Mouse (Mus musculus) urinary bladder, postnatal 25 days (tissue): Measurements from ENCODE around the gene Susd3.

ENCODE experiments used
- DNase-seq: peaks from one replicate; pipeline ENCODE4 v3.0.0; 2022; ENCODE audit warnings: low spot score

The Susd3 gene

DNA sequence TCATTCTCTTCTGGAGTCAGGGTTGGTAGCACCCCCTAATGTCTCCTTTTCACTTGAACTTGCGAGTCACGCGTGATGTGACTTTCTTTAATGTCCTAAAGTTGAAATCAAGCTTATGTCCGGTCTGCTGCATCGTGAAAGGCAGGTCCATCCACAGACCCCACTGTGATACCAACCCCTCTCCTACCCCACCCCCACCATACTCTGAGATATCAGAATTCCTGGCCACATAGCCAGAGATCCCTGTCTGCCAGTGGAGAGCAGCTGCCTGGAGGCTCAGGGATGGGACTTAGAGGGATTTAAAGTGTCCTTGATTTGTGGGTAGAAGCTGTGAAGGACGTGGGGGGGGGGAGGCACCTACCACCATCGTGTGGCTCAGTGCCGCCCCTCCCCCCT lies at the start of gene Susd3:
Gene Susd3, minus strand, starts transcription at position 240 of the 396 bp plus-strand sequence.
- no peak for DNase-seq

DNA sequence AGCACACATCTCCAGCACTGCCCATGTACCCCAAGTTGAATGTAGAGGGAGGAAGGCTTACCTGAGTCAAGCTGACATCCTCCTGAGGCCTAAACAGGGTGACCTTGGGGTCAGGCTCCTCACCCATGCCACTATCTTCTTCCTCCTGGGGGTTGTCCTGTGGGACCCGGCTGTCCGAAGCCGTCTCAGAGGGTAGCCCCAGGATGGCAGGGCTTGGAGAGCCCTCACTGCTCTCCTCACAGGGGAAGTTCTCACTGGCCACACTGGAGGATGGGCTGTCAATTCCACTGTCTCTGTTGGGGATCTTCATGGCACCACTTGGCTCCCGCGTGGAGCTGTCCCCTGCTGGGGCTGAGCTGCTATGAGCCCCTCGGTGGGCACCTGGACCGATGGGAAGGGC lies 47.8 kb upstream of the Susd3 start:
- no peak for DNase-seq

DNA sequence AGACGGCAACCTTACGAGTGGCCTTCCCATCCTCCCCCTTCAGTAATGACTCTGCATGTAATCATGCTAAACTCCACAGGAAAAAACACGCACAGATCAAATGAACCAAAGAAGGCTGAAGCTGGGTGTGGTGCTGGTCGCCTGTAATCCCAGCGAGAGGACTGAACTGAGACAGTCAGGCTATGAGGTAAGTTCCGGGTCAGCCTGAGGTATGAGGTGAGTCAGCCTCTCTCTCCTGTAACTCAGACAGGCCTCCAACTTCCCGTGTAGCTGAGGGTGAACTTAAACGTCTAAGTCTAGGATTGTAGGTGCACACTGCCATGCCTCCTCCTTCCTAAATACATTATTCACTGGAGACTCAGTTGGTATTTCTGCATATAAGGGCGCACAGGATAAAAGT lies 45.6 kb upstream of the Susd3 start:
- DNase-seq: no peak

DNA sequence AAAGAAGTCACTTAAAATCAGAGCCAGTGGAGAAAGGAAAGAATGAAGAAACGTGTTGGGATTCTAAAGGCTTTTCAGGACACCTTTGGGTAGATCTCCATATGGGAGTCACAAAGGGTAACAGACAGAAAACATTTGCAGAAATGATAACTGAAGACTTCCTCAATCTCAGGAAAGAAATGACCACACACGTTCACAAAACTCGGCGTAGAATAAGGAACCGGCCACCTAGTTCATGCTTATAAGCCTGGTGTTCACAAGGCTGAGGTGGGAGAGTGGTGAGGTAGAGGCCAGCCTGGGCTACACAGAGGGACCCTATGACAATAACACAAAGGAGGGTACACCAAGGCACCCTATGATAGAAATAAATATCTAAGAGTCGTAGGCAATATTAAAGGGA lies 43.4 kb upstream of the Susd3 start:
- DNase-seq: no peak

DNA sequence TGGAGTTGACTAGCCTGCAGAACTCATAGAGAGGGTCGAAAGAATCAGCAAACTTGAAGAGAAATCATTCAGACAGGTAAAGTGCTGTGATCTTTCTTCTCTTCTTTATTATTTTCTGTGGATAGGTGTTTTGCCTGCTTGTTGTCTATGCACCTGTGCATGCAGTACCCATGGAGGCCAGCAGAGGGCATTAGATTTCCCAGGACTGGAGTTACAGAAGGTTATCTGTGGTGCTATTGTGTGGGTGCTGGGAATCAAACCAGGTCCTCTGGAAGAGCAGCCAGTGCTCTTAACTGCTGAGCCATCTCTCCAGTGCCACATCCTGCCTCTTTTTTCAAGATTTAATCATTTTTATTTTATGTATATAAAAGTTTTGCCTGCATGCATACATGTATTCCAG lies 42.9 kb upstream of the Susd3 start:
- DNase-seq: no peak

DNA sequence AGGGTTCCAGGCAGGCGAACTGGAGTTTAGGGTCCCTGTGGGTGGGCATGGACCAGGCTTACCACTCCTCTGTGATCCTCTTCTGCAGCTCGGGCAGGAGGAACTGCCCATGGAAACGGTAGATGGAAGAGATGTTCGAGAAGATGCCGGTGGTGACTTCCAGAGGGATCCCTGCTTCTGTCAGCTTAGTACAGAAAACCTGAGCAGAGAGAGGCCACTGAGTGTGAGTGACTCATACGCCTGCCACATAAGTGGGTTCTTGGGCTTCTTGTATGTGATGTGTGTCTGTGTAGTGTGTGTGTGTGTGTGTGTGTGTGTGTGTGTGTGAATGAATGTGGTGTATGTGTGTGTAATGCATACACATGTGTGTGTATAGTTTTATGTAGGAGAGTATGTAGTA lies 38.7 kb upstream of the Susd3 start:
- DNase-seq: no peak

DNA sequence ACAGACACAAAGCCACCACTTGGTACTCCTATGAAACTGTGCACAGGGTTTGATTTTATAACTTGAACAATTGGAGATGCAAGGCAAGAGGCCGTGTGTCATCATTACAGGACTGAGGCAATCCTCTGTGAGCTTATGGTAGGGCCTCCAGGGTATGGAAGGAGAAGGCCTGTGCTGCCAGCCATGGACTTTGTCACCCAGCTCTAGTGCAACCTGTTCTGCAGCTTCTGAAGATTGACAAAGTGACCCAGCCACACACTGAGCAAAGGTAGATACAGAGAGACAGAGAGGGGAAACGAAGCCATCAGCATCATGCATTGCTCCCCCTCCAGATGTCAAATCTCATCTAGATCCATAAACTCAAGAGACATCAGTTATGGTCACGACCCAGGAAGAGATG lies 38.2 kb upstream of the Susd3 start:
- no peak for DNase-seq

DNA sequence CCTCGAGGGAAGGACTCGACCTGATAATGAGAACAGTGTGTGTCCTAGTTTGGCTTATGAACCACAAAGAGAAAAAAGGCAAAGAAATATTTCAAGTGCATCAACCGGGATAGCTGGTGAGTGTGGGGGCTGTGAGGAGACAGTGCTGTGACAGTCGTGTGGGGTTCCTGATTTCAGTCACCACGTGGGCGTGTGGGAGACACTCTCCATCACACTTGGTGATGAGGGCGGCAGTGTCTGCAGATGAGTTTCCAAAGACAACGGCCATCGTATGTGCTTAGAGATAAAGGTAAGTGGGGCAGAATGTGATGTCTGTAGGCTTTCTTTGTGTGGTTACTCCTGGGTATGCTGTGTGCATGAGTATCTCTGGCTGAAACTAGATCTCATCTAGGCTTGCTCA lies 35.2 kb upstream of the Susd3 start:
- no peak for DNase-seq

DNA sequence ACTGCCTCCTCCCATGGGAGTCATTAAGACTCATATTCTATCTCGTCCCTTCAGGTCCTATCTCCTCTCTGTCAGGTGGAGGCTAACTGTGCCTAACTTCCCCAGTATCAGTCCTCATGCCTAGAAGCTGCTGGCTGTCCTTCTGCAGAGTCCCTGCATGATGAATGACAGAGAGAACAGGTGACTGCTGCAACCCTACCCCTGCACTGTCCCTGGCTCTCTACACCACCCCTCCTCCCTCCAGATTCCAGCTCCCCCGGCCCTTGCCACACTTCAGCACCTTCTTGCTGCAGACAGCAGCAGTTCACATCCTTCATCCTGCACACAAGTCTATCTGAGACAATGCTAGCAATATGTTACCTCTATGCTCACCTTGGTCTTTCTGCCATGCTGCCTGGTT lies 33.7 kb upstream of the Susd3 start:
- no peak for DNase-seq

DNA sequence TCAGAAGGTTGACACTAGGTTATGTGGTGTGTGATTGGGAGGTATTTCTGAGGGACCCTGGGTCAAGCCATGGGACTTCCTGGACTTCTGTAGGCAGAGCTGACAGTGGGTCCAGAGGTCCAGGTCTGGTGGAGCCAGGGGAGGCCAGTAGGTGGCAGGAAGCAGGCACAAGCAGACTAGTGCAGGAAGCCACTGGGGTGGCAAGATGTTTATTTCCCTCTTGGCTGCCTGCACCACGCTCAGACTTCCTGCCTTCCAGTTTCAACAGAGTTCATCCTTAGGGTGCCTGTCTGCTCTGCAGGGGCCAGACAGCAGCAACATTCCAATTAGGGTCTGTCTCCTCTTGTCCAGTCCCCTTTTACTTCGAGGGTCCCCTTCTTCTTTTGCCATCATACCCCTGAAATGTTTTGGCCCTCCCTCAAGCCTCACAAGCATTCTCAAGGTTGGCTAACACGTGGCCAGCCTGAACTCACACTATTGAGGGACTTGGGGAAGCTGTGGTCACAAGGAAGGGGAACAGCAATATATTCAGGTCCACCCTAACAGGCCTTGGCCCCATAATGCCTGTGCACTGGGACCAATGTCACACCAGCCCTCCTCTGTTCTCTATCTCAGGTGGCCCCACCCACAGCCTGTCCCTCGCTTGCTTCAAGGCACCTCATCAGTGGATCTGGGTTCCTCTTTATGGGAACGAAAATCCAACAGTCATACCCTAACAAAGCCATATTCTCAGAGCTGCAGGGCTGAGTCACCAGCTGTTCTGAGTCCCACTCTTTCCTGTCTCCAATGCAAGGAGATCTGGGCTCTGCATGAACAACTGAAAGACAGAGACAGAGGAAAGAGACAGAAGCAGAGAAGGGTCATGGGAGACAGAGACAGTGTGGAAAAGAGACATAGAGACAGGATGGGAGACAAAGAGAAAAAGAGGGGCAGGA lies 23.6 kb upstream of the Susd3 start:
- DNase-seq: no peak

DNA sequence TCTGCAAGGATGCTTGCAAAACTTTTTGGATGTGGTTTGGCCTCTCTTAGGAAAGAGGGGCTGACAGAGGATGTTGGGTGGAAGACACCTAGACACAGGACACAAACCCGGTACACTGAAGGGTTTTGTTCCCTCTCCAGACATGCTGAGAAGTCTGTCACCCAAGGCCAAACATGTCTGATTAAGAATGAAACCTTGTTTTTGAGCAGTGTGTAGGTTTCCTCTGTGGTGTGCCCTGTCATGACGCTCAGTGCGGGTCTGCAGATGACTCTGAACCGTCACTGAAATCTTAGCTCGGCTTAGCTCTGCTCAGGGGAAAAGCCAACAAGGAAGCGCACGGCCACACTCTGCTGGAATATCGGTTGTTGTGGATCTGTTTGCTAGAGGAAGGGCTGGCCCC lies 22.0 kb upstream of the Susd3 start:
- DNase-seq: no peak

DNA sequence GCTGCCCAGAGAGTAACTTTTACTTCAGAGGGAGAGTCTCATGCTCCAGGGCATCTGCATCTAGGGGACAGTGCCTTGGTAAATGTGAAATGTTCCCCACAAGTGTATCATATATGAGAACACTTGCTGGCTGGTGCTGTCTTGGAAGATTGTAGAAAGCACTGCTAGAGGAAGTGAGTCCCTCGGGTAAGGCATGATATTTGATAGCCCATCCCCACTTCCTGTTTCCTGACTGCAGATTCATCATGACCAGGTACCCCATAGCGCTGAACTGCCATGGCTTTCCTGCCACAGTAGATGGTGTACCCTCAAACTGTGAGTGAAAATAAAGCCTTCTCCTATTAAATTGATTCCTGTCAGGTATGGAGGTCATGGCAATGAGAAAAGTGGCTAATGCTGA lies 19.1 kb upstream of the Susd3 start:
- no peak for DNase-seq

DNA sequence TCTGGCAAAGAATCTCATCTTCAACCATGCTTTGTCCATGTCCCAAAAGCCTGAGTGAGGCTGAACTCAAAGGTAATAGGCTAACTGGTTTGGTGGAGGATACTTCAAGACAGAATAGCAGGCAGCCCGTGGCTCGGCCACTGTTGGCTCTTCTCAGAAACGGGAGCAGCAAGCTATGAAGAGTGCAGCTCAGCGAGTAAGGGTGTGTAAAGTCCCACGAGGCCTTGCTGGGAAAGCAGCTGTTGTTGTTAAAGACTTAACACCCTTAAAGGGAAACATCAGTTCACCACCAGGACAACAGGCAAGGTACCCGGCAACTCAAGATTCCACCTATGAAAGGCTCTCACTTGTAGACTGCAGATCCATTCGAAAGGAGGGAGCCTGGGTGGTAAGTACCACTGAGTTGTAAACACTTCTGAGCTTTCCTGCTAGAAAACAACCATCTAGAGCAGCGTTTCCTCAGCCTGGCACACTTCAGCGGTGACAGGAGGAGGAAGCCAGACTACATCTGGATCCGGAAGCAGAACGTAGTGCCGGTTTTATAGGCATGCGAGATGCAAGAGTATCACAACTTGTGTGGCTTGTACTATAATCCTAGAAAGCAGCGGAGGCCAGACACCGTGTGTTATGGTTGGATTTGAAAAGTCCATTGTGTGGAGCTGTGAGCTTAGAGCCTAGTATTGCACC lies 11.7 kb upstream of the Susd3 start:
- DNase-seq: no peak

DNA sequence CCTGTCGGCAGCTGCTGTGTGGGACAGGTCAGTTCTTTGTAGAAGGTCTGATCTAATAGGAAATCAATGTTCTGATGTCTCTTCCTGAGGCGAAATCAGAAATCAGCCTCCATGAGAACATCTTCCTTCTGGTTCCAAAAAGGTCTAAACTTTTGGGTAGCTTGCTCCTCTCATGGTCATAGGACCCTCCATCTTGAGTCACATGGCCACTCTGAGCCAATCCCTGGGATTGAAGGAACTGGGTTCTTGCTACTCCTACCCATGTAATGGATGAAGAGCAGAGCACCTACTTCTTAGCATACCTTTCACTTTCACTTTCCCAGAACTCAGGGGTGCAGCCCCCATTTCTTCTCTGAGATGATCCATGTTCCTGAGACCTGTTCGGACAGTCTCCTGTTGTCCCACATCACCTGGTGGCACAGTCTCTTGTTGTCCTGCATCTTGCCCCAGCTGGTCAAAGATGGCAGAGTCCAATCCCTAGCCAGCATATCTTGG lies 9.4 kb upstream of the Susd3 start:
- DNase-seq: no peak

DNA sequence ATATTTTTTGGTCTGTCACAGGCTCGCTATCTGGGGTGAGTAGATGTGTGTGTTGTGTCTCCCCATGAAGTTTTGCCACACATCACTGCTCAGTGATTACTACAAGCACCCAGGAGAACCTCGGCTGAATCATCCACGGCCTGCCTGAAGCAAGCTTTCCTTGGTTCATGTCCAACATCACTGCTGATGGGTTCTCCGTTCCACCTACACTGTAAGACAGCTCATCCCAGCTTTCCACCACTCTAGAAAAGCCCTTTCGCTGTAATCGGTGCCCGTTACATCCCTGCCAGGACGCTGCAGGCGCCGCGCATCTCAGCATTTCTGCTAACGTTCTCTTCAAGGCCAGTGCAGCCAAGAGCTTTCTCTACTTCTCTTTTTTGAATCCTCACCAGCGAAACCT lies 4.2 kb upstream of the Susd3 start:
- no peak for DNase-seq

DNA sequence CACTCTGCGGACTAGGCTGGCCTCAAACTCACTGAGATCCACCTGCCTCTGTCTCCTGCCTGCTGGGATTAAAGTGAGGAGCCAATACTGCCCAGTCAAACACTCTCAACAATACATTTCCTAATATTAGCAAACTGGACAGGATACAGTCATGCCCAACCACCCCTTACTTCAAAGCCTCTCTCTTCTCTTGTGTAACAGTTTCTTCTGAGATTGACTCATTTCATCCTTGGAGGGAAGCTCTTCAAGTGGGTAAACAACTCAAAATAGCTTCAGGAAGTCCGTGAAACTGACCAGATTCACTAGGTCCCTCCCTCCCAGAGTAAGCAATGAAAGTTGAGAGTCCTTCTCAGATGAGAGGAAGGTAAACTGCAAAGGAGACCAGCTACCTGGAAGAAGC lies 3.6 kb upstream of the Susd3 start:
- no peak for DNase-seq

DNA sequence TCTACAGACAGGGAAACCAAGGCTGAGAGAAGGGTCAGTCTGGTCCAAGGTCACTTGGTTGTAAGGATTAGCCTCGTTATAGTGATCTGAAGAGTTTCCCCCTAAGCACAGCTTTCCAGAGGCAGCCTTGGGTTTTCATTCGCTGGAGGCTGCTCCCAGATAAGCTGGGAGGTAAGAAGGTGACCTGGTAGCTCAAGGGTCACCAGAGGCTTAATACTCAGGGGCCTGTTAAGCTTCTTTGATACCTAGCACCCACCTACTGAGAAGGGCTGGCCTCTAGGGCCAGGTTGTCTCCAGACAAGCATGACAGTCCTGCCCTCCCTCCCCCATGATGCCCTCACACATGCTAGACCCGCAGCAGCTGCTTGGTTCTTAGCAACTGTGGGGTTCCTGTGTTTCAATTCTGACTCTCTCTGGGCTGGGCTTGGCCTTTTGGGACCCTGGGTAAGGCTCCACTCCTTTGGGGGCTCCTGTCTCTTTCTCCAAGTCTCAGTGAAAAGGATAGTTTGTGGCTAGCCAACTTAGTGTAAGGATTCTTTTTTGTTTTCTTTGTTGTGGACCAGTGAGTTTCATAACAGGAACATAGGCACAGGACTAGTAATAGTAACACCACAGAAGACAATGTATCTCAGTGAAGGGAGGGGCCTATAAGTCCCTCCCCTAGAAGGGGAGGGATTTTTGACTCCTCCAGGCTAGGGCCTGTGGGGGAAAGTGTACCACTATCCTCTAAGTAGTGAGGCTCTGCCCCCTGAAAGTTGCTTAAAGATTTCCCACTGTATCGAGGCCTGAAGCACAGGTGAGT lies 2.4 kb upstream of the Susd3 start:
- no peak for DNase-seq

DNA sequence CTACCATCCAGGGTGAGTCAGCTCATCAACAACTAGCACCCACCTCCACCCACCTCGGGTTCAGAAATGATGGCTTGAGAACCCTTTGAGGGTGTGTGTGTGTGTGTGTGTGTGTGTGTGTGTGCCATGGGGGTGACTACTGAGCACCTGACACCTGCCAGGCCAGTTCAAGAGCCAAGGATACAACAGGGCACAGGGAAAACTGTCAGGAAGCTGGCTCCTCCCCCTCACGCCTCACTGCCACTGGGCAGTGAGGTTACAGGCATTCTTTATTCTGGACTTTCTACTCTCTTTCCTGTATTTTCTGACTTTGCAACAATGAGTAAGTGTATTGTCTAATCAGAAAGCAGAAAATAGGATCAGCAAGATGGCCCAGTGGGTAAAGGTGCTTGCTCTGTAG lies 1.1 kb upstream of the Susd3 start:
- no peak for DNase-seq

DNA sequence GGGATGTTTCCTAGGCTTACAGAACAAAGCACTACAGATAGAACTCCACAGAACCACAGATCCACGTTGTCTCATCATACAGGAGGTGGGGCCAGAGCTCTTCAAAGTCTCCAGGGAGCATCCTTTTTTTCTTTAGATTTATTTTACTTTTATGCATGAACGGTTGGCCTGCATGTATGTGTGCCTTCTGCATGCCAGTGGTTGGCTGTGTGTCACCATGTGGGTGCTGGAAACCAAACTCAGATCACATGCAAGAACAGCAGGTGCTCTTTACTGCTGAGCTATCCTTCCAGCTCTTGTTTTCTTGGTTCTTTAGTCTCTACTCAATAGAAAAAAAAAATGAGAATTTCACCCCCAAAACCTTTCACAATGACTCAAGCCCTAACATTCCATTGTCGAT lies 417 bp upstream of the Susd3 start:
- DNase-seq: no peak

DNA sequence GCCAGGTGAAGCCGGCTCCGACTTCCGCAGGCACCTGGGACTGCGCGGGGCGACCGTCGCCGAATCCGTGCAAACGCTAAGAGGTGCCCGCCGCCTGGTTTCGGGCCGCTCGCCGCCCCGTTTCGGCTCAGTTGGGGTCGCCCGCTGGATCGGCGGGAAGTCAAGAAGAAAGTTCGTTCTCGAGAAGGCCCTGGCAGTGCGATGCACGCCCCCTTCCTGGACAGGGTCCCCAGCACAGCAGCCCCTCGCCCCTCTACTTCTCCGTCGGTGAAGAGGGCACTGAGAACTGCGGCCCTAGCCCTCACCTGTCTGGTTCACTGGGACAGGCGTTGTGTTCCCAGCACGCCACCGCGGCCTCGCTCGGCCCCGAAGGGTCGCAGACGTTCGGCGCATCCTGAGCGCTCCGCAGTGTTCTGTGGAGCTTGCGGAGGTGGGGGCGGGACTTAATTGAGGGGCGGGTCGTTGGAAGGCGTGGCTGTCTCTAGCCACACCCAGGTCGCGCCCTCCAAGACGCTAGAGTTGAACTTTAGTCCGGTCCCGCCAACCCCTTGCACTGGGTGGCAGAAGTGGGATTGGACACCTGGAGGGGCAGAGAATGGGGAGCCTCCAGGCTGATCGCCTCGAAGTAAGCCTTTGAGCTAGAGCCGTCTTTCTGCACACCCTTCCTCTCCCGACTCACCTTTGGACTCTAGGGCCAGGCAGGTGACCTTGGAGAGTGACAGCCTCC lies 603 bp downstream of the Susd3 start:
- no peak for DNase-seq

DNA sequence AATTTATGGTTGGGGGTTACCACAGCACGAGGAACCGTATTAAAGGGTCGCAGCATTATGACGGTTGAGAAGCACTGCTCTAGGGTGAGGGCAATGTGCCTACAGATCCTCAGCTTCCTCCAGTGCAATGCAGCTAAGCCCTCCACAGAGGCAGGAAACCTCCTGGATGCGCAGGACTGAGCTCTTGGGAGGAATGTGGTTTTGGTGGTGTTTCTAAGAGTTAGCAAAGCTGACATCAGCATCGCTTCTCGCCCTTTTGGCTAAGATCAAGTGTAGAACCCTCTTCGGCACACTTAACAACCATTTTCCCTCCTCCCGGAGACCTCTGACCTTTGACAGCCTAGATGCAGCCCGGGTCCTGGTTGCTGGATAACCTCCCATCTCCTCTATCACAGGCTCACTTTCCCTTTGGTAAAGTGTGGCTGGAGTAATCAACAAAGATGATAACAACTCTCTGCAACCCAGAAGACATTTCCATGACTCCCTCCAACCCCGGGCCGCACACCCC lies 1.2 kb downstream of the Susd3 start:
- no peak for DNase-seq

DNA sequence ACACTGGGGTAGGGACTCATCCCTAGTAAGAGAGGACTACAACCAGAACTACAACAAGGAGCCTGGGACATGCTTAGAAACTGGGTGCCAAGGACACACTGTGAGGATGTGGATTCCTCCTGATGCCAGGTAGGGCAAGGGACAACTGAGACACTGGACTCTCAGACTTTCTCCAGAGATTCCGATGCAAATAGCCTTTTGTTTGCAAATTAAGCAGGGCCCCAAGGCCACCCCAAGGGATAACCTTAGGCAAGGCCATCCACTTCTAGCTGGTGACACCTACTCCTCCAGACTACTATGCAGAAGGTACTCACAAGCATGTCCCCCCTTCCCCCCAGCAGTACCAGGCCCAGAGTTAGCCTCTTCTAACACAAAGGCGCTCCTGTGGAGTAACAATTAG lies 1.9 kb downstream of the Susd3 start:
- no peak for DNase-seq
